Mouse (Mus musculus) midbrain, embryonic 14.5 days (tissue): ENCODE measurements around the gene Stub1. TPM values are rescaled to one million over a fixed set of nuclear protein-coding genes. Genes with fewer than 3 reads are reported as not detected.

Experiments
- ATAC-seq: fragments of 200-750 bp; cut with Nextera tagmentation; 2 replicates; pipeline ENCODE4 v1.8.0; 2017; ENCODE audit warnings: moderate number of reproducible peaks, moderate library complexity; ENCODE audit not compliant: low FRiP score, low TSS enrichment
- DNase-seq: peaks from one replicate; pipeline ENCODE4 v3.0.0-alpha.2; 2015
- H3K27ac ChIP-seq: fragments of 300-500 bp; sonication (generic); replicated peaks from 2 replicates; pipeline ENCODE4 v1.5.1; 2014; ENCODE audit warnings: mild to moderate bottlenecking, low read depth, low read length, moderate library complexity
- H3K27me3 ChIP-seq: fragments of 300-500 bp; sonication (generic); 2 replicates; pipeline ENCODE4 v1.6.1; 2014; ENCODE audit warnings: low read length, control low read depth, mixed read lengths; ENCODE audit not compliant: control insufficient read depth, insufficient read depth
- H3K36me3 ChIP-seq: fragments of 300-500 bp; sonication (generic); 2 replicates; pipeline ENCODE4 v1.6.1; 2014; ENCODE audit warnings: low read length, control low read depth; ENCODE audit not compliant: control insufficient read depth, insufficient read depth
- H3K4me1 ChIP-seq: fragments of 300-500 bp; sonication (generic); 2 replicates; pipeline ENCODE4 v1.6.1; 2014; ENCODE audit warnings: mild to moderate bottlenecking, antibody characterized with exemption, low read length, control low read depth; ENCODE audit not compliant: control insufficient read depth, insufficient read depth
- H3K4me2 ChIP-seq: fragments of 300-500 bp; sonication (generic); 2 replicates; pipeline ENCODE4 v1.6.1; 2014; ENCODE audit warnings: mild to moderate bottlenecking, low read length, moderate library complexity
- H3K4me3 ChIP-seq: fragments of 300-500 bp; sonication (generic); replicated peaks from 2 replicates; pipeline ENCODE4 v1.5.1; 2014; ENCODE audit warnings: low read depth, low read length
- H3K9ac ChIP-seq: fragments of 300-500 bp; sonication (generic); replicated peaks from 2 replicates; pipeline ENCODE4 v1.6.1; 2014; ENCODE audit warnings: mild to moderate bottlenecking, low read length, moderate library complexity
- H3K9me3 ChIP-seq: fragments of 300-500 bp; sonication (generic); 2 replicates; pipeline ENCODE4 v1.6.1; 2016; ENCODE audit warnings: low read length, control low read depth, mixed read lengths; ENCODE audit not compliant: control insufficient read depth
- WGBS: fragments of 180-500 bp; shearing (Covaris S2); extraction: QIAGEN DNeasy Blood & Tissue Kit; methylation state at CpG from one replicate; pipeline ENCODE4 v1.1.7; 2014; 5-methylcytosine and 5-hydroxymethylcytosine counted together
- polyA plus RNA-seq: library from polyadenylated mRNA; unstranded; fragments of >200 nt; fragmentation: Nextera tagmentation; extraction: Ambion mirVana; gene quantifications from 2 replicates; pipeline ENCODE4 v1.2.1, GENCODE M21; 2014

The Stub1 gene
- polyA plus RNA-seq, result 310 and 386 TPM in 2 replicates

DNA sequence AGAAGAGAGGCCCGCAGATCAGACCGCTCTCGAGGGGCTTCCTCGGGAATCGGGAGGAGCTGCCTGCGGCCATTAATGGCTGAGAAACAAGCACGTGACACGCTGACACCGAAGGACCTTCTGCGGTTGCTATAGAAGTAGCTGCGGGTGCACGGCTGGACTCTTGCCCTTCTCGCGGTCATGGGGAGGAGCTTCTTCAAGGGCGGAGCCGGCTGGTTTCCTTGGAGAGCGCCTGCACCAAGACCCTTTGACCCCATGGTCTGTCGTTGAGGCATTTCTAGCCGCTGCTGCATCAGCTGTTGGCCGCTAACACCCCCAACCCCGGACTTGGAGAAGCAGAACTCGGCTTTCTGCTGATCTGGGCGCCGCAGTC lies at the start of gene Stub1:
Stub1 (minus strand) TSS at position 114 of the 373 bp plus-strand sequence.
- DNase-seq (peak; percentile 87), ATAC-seq (peak; percentile 47; the same call in 1 of the 2 replicates)
- no peaks in the 10 kb centered on the region for H3K9me3 ChIP-seq
- H3K27ac ChIP-seq, result peak within 1 kb of the TSS; percentile 97
- H3K4me1 ChIP-seq, result peaks cover 68% of the 10 kb centered on the region
- peaks cover 34% of the 10 kb centered on the region for H3K36me3 ChIP-seq
- peak within 1 kb of the TSS; percentile 95 for H3K4me2 ChIP-seq
- H3K4me3 ChIP-seq, result peak within 1 kb of the TSS; percentile 82
- no peaks in the 10 kb centered on the region for H3K27me3 ChIP-seq
- WGBS, result under 1% methylated on average over 24 of the region's 24 CpGs
- peak within 1 kb of the TSS; percentile 81 for H3K9ac ChIP-seq

DNA sequence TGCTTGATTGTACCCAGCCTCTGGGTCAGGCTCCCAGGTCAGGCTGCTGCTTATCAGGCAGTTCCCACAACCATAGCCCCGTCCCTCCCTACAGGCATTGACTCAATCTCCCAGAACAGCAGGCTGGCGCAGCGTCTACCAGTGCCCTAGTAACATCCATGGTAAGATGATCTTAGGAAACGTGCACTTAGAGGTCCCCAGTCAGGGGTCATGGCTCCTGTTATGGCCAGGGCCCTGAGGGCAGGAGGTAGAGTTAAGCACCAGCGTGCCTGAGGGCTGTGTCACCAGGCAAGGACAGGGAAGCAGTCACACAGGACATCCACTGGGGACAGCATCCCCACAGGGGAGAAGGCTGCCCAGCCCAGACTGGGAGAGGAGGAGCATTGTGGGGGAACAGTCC lies 49.1 kb upstream of the Stub1 start:
- no peak overlapping the region for H3K9ac ChIP-seq
- no peaks in the 10 kb centered on the region for H3K9me3 ChIP-seq
- H3K4me1 ChIP-seq, result peaks cover 20% of the 10 kb centered on the region
- H3K4me3 ChIP-seq, result no peak overlapping the region
- peaks cover 58% of the 10 kb centered on the region for H3K36me3 ChIP-seq
- H3K27me3 ChIP-seq, result no peaks in the 10 kb centered on the region
- H3K27ac ChIP-seq, result peak overlapping the region; percentile 33; the same call in 1 of the 2 replicates
- ATAC-seq (no peak), DNase-seq (no peak)
- 32% methylated on average over 5 of the region's 5 CpGs for WGBS
- no peak overlapping the region for H3K4me2 ChIP-seq

DNA sequence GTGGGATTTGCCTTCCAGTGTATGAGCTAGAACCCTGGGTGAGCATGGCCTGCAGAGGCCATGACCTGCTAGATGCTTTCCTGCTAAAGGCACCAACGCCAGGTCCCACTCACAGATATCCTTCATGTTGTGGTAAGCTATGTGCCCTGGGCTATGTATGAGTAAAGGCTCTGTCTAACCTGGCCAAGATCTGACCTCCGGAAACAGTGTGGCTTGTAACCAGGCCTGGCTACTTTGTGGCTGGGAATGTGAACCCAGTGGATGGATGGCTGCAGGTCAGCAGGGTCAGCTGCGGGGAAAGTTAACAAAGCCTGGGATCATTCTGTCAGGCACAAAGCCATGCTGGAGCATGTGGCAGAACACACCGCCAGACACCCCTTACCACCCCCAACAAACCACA lies 48.5 kb upstream of the Stub1 start:
- Histone ChIP-seq H3K27me3 (no peaks in the 10 kb centered on the region), H3K4me2 (no peak overlapping the region), H3K9me3 (no peaks in the 10 kb centered on the region), H3K4me3 (no peak overlapping the region), H3K27ac (peak overlapping the region; percentile 27; the same call in 1 of the 2 replicates), H3K4me1 (peaks cover 25% of the 10 kb centered on the region), H3K36me3 (peaks cover 58% of the 10 kb centered on the region), H3K9ac (no peak overlapping the region)
- DNase-seq, result no peak
- no peak for ATAC-seq
- WGBS, result 22% methylated on average over 4 of the region's 4 CpGs

DNA sequence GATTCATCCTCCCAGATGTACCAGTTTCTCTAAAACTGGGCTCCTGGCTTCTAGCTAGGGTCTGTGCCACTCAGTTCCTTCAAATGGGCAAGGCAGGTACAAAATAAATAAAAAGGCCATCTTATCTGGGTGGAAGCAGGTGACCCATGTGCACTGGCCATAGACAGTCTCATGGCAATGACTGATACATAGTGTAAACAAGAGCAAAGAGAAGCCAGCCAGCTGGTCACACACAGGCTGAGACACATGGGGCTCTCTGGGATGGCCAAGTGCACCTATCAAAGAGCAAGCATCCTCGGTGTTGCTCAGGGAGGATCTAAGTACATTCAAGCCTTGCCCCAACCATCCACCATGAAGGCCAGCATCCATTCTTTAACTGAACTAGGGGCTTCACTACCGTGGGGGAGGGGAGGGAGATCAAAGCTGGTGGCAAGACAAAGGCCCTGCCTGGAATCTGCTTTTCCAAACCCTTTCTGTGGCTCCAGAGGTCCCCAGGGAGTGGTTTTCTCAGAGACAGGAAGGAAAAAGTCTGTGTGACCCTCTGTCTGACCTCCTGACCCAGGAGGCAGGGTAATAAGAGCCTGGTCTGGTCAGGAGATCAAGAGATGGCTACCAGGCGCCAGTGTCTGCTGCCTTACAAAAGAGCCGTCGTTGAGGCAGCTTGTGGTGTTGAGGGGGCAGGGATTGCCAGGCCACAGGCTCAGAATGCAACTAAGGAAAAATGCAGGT lies 47.9 kb upstream of the Stub1 start:
- WGBS, result 4% methylated on average over 5 of the region's 5 CpGs
- DNase-seq, result peak; percentile 65
- Histone ChIP-seq H3K9ac (peak overlapping the region; percentile 7; the same call in 1 of the 2 replicates), H3K9me3 (no peaks in the 10 kb centered on the region), H3K27me3 (no peaks in the 10 kb centered on the region), H3K4me1 (peaks cover 31% of the 10 kb centered on the region), H3K36me3 (peaks cover 58% of the 10 kb centered on the region), H3K4me3 (no peak overlapping the region), H3K4me2 (no peak overlapping the region), H3K27ac (peak overlapping the region; percentile 27; the same call in 1 of the 2 replicates)
- ATAC-seq, result no peak

DNA sequence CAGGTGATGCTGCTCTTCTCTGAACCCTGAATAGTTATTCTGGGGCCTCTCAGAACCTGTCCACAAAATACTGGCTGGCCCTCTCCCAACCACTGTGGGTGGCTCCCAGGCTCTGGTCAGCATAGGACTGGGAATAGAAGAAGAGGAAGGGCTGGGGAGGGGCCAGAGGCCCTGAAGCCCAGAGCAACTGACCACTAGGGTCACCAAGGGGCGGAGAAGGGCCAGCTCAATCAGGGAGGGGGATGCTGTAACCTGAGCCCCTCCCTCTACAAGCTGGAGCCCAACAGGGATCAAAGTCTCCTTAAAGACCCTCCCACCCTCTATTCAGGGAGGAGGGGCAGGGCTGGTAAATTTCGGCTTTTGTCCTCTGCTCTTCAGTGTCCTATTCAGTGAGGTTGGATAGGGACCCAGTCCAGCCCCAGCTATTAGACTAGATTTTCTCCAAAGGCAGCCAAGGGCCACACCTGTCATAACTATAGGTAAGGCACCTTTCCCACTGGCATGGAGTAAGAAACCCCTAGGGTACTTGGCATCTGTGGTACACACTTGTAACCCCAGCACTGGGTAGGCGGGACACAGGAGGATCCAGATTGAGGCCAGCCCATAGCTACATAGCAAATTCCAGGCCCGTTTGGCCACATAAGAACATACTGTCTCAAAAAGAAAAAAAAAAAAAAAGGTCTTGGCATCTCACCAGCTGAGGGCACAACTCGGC lies 47.1 kb upstream of the Stub1 start, which contains the start of gene Wfikkn1:
Wfikkn1 (minus strand) TSS at position 663 of the 715 bp plus-strand sequence.
- no peaks in the 10 kb centered on the region for H3K9me3 ChIP-seq
- H3K4me2 ChIP-seq, result no peak within 1 kb of the TSS
- peaks cover 57% of the 10 kb centered on the region for H3K36me3 ChIP-seq
- H3K9ac ChIP-seq, result peak within 1 kb of the TSS; percentile 7; the same call in 1 of the 2 replicates
- H3K27me3 ChIP-seq, result no peaks in the 10 kb centered on the region
- no peak within 1 kb of the TSS for H3K4me3 ChIP-seq
- H3K4me1 ChIP-seq, result peaks cover 34% of the 10 kb centered on the region
- peak within 1 kb of the TSS; percentile 27; the same call in 1 of the 2 replicates for H3K27ac ChIP-seq
- DNase-seq (no peak), ATAC-seq (no peak)
- WGBS, result 19% methylated on average over 5 of the region's 5 CpGs

DNA sequence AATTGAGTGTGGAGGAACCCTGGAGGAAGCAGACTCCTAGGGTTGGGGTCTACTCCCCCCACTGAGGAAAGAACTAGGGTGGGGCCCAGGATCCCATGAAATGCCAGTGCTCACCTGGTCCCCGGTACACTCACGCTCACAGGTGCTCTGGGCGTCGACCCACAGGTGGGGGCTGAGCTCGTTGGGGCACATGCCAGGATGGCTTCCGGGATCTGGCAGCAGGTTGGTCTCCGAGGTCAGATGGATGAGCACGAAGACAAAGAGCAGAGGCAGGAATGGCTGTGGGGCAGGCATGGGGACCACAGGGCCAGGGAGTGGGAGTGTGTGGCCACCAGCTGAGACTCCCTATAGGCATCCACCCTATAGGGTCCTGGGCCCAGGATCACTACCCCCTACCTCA lies 46.5 kb upstream of the Stub1 start:
- H3K27me3 ChIP-seq, result no peaks in the 10 kb centered on the region
- WGBS, result 64% methylated on average over 8 of the region's 8 CpGs
- H3K9me3 ChIP-seq, result no peaks in the 10 kb centered on the region
- ATAC-seq (no peak), DNase-seq (no peak)
- peaks cover 51% of the 10 kb centered on the region for H3K36me3 ChIP-seq
- H3K9ac ChIP-seq, result no peak overlapping the region
- no peak overlapping the region for H3K4me3 ChIP-seq
- no peak overlapping the region for H3K4me2 ChIP-seq
- no peak overlapping the region for H3K27ac ChIP-seq
- H3K4me1 ChIP-seq, result peaks cover 34% of the 10 kb centered on the region

DNA sequence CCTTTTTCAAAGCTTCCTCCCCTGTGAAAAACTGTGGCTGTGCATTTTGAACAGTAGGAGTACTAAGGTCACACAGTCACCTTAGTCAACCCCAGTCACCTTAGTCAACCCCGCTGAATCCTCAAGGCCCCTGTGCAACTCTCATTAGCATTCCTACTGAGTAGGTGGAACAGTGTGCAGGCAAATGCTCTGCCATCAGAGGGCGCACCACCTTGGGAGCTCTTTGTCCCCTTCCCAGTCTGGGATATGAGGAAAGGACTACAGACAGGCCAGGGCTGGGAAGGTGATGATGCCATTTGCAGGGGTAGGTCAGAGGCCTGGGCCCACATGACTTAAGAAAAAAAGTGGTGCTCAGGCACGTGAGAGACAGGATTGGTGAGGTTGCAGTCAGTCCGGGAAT lies 46.1 kb upstream of the Stub1 start:
- H3K27ac ChIP-seq, result no peak overlapping the region
- no peak overlapping the region for H3K9ac ChIP-seq
- no peaks in the 10 kb centered on the region for H3K9me3 ChIP-seq
- H3K36me3 ChIP-seq, result peaks cover 46% of the 10 kb centered on the region
- no peaks in the 10 kb centered on the region for H3K27me3 ChIP-seq
- DNase-seq (peak; percentile 39), ATAC-seq (no peak)
- H3K4me2 ChIP-seq, result no peak overlapping the region
- peaks cover 37% of the 10 kb centered on the region for H3K4me1 ChIP-seq
- no peak overlapping the region for H3K4me3 ChIP-seq
- WGBS, result 40% methylated on average over 4 of the region's 4 CpGs

DNA sequence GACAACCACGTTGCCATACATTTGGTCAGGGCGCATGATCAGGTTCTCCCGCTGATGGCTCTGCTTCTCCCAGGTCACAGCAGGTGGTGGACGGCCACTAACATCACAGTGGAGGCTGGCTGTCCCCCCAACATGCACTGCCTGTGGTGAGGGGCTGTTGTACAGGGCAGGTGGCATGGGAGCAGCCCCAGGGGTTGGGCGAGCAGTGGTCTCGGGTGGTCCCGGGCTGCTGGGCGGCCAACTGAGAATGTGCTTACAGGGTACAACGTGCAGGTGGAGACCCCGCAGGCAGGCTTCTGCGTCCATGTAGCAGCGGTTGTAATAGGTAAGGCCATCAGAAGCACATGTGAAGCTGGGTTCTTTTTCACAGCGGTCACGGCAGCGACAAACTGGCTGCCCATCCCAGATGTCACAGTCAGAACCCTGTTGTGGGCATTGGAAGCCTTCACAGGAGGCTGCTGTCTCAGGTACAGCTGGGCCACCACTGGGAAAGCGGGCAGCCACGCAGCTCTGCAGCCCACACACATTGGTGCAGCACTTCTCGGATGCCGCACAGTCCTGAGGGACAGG lies 45.5 kb upstream of the Stub1 start:
- WGBS, result 85% methylated on average over 19 of the region's 19 CpGs
- DNase-seq, result no peak

More for the DNA sequence above, 45.5 kb upstream of the Stub1 start:
- Histone ChIP-seq H3K4me2 (no peak overlapping the region), H3K9ac (no peak overlapping the region), H3K4me3 (0 out of 2 replicates have a peak overlapping the region, but pooled peaks have one; percentile 1), H3K4me1 (peaks cover 42% of the 10 kb centered on the region), H3K9me3 (no peaks in the 10 kb centered on the region), H3K27ac (no peak overlapping the region), H3K27me3 (no peaks in the 10 kb centered on the region), H3K36me3 (peaks cover 41% of the 10 kb centered on the region)
- no peak for ATAC-seq
